Mouse (Mus musculus): ENCODE measurements around the gene Zfp503. TPM values are rescaled to one million over a fixed set of nuclear protein-coding genes. Genes with fewer than 3 reads are reported as not detected.

Gene Zfp503
- polyA plus RNA-seq, 1 experiment: 5.4 TPM

Other genes starting within 250 kb of the Zfp503 start
- 27.8 TPM for gene Samd8, start 239.1 kb downstream of the Zfp503 start, polyA plus RNA-seq (2012; fragmentation: generic; extraction: Trizol)
- 24.6 TPM for gene Dusp13, start 238.4 kb downstream of the Zfp503 start, polyA plus RNA-seq (2012; fragmentation: generic; extraction: Trizol)
- 314 TPM for gene Vdac2, start 164.4 kb downstream of the Zfp503 start, polyA plus RNA-seq (2012; fragmentation: generic; extraction: Trizol)
- gene Comtd1, start 140.6 kb downstream of the Zfp503 start, polyA plus RNA-seq (2012; fragmentation: generic; extraction: Trizol): 47.1 TPM
- gene Lrmda, start 30.1 kb upstream of the Zfp503 start, polyA plus RNA-seq (2012; fragmentation: generic; extraction: Trizol): 1.9 TPM